In genomic region chr7:35058329-35058728, GRCm38 (mm10) we compare ENCODE assay signal across 15 mouse cellular contexts.
"Had no signal": no experiment of that assay in that cellular context is flagged by ENCODE, and none has a peak within 500 bp of the region (broad histone marks: within the 10 kb centered on the region; RNA-seq: fewer than 3 reads in every experiment).

No protein-coding gene starts in this region.

- H3K27ac ChIP-seq: liver, embryonic 13.5 days; liver, embryonic 15.5 days; lung, embryonic 15.5 days; midbrain, embryonic 13.5 days; midbrain, embryonic 15.5 days; neural tube, embryonic 12.5 days; stomach, embryonic 15.5 days; stomach, postnatal 0 days had no signal

- H3K27me3 ChIP-seq: liver, embryonic 13.5 days; liver, embryonic 15.5 days; lung, embryonic 15.5 days; midbrain, embryonic 13.5 days; midbrain, embryonic 15.5 days; neural tube, embryonic 12.5 days; stomach, embryonic 15.5 days had no signal

- H3K4me3 ChIP-seq: liver, embryonic 13.5 days; liver, embryonic 15.5 days; lung, embryonic 15.5 days; megakaryocyte, embryonic 14.5 days; midbrain, embryonic 13.5 days; midbrain, embryonic 15.5 days; neural tube, embryonic 12.5 days; stomach, embryonic 15.5 days had no signal

- H3K36me3 ChIP-seq: liver, embryonic 13.5 days; lung, embryonic 15.5 days; midbrain, embryonic 13.5 days; midbrain, embryonic 15.5 days; neural tube, embryonic 12.5 days; stomach, embryonic 15.5 days had no signal

- DNase-seq: liver, embryonic 13.5 days; liver, postnatal 0 days; lung, adult 2 months; right cerebral cortex, postnatal 14 days; thymus, adult 2 months; thymus, postnatal 25 days; thymus, postnatal 4 days had no signal

- H3K9ac ChIP-seq: liver, embryonic 15.5 days; liver, postnatal 0 days; lung, embryonic 15.5 days; midbrain, embryonic 13.5 days; midbrain, embryonic 15.5 days; neural tube, embryonic 12.5 days; stomach, embryonic 15.5 days had no signal
